Mouse (Mus musculus) cerebellum, postnatal 4 days (tissue): ENCODE results near the gene Gm29133.

Experiments used
- DNase-seq, 2 experiments: peaks; one replicate each; pipeline ENCODE4 v3.0.0; 2022; ENCODE audit warnings: low spot score in 2 of 2, mixed read lengths in 1 of 2

The Gm29133 gene

DNA sequence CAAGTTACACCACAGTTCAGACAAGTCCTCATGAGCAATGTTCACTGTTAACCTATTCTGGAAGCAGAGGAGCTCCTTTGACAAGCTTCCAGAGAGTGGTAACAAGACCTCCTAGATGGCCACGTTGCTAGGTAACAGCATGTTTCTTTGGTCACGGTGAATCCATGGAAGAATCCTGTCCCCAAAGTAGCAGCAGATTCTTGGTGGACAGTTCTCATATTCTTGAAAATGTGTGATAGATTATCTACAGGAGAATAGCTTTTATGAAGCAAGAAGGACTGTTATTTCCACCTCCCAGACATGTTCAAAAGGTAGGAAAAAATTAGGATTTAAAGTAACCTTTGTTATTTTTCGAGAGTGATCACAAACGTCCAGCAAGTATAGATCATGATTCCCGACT, at the start of gene Gm29133:
Gm29133 (plus strand) TSS at position 301 of the 400 bp plus-strand sequence.
- no peak for DNase-seq

DNA sequence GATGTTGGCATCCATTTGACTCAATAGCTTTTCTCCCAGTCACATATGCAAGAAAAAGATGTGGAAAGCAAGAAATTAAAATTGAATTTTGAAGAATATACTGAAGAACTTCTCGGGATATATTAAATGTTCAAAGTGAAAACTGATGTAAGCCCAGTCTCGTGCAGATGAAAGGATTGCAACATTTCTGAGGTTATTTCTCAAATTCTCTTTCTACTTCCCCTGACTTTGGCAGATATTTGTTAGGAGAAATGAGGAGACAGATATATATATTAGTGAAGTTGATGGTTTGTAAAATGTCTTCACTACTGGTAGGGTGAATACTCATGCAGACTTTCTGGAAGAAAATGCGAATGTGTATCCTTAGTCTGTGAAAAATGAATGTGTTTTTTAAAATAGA, 48.9 kb upstream of the Gm29133 start:
- DNase-seq, result no peak

DNA sequence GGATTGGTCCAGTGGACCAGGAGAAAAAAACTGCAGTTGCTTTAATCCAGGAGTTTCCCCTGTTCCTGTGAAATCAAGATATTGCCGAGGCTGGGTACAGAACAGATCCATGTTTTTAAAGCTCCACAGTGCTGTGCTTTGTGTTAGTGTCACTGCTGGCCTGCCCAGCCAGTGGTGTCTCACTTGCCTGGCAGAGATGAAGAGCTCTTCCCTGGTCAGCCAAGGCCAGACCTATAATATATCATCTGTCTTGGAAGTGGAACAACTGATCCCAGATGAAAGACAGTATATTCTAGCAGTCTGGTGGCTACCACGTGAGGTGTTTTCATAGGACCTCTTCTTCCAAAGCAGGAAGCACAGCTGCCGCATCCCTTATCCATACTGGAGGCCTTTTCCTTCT, 46.7 kb upstream of the Gm29133 start:
- DNase-seq, result no peak

DNA sequence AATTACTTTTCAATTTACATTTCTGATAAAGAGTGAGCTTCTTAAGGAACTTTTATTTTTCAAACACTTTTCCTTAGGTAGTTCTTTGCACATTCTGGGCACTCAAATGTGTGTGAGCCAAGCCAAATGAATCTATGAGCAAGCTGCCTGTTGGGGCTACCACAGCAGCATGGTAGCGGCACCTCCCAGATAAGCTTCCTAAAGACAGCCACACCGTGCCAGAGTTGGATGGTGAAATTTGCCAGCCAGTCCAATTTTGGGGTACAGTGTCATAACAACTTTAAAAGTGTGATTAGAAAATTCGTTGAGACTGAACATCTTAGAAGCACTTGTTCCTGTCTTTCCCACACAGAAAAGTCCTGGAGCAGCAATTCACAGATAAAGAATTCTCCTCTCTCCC, 41.5 kb upstream of the Gm29133 start:
- no peak for DNase-seq

DNA sequence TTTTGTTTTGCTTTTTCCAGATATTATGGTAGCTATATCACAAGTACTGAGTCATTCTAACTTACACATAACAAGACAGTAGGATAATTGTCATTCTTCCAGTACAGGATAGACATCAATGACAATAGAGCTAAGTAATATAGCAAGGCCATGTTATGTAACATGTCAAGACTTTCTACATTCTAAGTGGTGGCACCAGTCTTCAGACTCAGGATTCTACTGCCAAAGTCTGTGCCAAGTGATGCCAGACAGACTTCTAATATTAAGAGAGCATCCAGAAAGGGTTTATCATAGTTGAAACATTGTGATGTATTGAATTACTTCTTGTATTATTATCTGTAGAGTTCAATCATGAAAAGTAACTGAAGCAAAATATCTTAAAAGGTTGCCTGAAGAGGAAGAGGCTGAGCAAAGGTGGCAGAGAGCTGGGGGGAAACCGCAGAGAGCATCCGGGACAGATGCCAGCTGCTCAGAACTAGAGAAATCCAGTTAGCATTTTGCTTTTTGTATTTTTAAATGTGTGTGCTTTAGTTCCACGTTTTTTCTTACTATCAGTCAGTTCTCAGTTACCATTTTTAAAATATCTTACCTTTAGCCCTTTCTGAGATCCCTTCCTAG, 34.2 kb upstream of the Gm29133 start:
- DNase-seq, result no peak

DNA sequence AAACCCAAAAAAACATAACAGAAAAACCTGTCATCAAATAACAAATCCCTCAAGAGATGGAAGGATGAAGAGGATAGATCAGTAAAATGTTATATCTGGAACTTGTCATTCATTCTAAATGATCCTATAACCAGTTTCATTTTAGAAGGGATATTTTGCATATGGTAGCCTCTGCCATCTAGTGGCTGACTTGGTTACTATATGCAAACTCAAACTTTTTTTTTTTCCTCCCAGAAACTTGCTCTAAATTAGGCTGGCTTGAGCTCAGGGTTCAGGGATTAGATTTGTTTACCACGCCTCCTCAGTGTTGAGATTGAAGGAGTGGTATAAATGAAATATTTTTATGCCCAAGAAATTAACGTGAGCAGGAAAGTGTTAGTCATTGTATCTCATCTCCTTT, 27.3 kb upstream of the Gm29133 start:
- no peak for DNase-seq

DNA sequence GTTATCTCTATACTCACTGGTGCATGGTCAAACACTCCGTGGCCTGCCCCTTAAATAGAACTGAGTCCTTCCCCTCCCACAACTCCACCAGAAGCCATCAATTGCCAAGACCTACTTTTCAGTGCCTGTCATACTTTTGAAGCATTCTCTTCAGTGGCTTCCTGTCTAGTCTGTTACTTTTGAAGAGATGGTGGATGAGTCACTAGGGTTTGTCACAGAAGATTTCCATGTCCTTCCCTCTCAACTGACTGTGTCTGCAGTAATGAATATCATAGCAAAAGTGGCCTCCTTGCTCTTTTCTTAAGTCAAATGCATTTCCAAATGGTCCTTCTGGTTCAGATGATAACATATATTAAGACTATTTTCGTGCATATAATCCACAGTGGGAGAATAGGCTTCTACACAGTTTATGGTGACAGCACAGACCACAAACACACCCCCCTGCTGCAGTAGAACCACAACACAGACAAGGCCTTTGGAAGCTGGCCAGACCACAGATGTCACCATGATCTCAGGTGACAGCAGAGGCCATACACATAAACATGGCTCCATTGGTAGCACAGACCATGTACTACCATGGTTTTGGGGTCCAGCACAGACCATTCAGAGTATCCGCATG, 16.9 kb upstream of the Gm29133 start:
- no peak for DNase-seq

DNA sequence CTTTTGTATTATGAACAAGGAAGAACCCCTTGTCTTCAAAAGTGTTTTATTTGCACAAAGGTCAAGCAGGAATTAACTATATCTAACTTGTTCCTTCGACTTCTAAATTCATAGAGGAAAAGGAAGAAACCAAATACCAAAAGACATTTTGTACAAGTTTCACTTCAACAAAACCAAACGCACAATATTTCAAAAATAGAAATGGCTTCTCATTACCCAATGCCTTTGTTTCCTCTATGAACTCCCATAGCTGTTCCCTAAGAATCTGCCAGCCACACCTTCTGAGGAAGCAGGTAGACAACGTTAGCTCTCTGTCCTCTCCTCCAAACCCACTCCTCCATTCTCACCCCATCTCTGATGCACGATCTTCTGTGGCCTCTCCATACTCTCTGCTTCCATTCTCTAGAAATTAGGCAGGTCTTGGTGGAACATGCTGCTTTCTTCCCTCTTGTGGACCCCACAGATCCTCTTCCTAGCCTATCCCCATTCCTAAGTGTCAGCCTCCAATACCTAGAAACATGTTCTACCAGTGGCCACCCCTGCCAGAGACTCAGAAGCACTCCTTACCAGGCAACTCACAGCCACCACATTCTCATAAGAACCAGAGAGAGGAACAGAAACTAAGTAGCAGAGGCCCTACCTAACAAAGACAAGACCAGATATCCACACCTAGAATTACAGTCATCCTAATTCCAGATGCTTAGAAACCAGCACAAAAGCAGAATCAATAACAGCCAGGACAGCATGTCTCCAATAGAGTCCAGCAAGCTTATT, 4.1 kb upstream of the Gm29133 start:
- DNase-seq, result no peak

DNA sequence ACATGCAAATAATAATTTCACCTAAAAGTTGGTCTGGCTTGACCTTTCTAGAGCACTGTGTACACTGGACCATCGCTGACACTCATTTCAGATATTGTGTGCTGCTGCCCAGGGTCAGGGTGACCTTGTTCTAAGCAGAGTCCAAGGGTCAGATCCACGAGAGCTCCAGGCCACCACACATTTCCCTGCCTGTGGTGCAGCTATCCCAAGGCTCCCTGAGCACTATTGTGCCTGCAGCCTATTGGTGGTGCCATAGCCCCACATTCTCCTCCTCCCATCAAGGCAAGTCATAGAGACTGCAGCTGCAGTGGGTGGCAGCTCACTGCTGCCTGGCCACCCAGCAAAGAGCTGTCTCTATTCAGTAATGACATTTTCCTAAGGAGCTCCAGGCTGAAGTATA, 2.7 kb upstream of the Gm29133 start:
- no peak for DNase-seq

DNA sequence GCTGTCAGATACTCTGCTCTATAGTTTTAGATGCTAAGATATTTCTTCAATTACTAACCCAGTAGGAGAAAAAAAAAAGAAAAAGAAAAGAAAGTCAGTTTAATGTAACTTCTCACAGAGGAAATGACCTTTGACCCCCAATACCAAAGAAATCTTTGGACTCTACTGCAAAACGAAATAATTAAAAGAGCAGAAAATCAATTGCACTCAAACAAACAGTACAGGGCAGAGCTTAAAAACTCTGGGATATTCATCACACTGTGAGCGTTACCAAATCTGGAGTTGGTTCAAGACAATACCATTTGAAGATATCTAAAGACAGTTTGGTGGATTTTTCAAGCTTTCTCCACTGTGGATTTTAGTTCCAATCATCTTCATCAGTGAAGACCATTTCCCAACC, 15.4 kb downstream of the Gm29133 start:
- no peak for DNase-seq

DNA sequence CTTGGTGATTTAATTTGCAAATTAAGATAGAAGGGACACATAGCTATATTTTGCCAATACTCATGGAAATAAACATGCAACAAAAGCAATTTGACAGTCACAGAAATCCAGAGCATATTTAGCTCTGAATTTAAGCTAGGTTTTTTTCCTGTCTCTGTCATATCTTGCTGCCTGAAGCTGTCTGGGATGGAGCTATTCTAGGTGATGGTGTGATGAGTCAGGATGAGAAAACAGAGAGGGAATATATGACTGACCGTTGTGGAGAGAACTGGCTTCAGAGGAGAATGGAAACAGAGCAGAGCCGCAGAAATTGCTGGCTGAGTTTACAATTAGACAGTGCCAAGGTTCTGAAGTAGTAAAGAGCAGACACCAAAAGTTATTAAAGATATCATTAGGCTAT, 26.3 kb downstream of the Gm29133 start:
- no peak for DNase-seq

DNA sequence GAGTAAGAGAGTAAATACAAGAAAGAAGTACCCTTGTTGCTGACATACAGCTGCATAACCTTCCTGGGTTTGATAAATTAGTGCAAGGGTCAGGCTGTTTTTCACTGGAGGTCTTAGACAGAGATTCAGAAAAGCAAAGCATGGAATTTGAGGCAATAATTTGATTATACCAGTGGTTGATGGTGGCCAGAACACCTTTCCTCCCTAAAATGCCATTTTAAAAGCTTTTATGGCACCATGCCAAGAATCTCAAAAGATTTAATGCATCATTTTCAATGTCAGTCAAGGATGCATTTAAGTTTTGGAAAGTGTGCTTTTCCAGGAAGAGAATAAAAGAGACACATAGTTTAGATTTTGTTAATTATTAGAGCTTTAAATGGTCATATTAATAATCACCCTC, 60.0 kb downstream of the Gm29133 start:
- no peak for DNase-seq

DNA sequence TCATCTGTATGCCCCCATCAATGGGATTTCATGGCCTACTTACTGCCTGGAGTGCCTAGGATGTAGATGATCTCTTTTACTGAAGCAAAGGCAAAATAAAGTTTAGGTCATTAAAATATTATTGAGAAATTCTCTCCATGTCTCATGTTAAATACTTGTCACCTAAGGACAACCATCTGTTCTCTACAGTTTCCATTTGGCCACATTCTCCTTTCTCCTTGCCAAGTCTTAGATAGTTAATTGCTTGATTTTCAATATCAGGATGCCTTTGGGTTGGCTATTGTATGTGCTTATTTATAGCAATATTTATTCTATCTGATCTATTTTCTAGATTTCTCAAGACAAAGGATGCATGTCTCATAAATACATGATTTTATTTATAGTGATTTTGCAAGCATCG, 75.9 kb downstream of the Gm29133 start:
- DNase-seq, result no peak

DNA sequence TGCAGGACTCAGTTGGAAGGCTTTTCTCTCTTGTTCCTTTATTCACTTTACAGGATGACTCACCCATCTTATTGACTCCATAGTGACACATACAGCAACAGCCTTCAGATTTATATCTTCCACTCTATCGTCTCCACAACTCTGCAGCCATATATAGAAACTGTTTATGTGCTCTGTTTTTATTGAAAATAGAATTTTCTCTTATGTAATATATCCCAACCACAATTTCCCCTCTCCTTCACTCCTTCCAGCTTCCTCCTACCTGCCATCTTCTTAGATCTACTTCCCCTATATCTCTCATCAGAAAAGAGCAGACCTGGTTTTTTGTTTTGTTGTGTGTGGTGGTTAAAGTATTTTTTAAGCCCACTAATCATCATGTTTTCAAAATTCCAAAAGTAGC, 76.5 kb downstream of the Gm29133 start:
- no peak for DNase-seq

DNA sequence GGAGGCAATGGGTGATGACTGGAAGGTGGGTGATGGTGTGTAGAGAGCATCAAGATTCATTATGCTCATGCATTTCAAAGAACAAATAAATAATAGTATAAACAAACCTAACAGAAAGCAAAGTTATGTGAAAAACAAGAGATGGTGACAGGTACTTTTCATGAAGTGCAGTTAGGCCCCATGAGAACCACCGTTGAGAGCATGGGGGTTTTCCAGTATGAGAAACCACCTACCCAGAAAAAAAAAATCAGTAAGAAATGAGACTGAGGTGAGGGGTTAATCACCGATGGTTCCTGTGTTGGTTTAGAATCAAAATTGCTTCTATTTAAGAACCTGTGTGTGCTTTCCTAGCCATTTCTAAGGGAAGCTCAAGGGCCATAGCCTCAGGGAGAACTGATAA, 86.8 kb downstream of the Gm29133 start:
- DNase-seq, result no peak

DNA sequence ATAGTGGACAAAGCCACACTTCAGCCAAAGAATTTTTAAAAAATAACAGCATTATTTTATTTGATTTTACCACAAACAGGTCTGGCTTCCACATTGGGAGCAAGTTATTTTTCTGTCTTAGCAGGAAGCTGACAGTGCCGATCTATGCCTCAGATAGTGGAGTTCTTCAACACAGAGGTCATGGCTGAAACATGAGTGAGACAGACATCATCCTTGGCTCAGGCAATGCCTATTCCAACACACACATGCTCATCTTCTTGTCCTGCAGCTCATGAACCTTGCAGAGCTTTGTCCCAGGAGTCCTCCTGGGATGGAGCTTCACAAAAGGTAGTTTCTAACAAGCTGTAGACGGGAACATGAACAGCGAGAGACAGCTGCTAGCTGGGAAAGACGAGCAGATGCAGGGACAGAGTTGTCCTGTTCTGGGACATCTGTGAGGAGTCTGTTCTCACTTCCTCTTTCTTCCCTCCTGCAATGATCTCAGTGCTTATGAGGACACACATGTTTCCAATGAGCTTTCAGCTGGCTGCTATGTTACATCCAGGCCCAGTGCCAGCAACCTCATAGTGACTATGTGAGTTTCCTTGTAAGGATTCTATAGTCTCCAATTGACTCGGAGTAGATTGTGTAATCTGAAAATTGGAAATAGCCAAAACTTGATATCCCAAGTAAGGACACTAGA, 87.4 kb downstream of the Gm29133 start:
- DNase-seq, result no peak
